Mouse (Mus musculus) layer of hippocampus, adult 2 months (tissue): Measurements from ENCODE around the gene Lrig1. TPM values are rescaled to one million over a fixed set of nuclear protein-coding genes. Genes with fewer than 3 reads are reported as not detected.

Experiments used
- DNase-seq, 2 experiments: peaks; one replicate each; pipeline ENCODE4 v3.0.0; 2022; ENCODE audit warnings: low spot score in 2 of 2
- H3K27ac ChIP-seq: fragments of 200-600 bp; 2 replicates; pipeline ENCODE4 v1.8.1; 2022
- H3K4me3 ChIP-seq: fragments of 200-600 bp; 2 replicates; pipeline ENCODE4 v1.8.1; 2022; ENCODE audit warnings: mild to moderate bottlenecking
- CTCF ChIP-seq: fragments of 200-600 bp; conservative IDR thresholded peaks from 2 replicates; pipeline ENCODE4 v1.8.1; 2022; ENCODE audit warnings: antibody characterized with exemption, mild to moderate bottlenecking, moderate library complexity
- total RNA-seq, 2 experiments: library from RNA; stranded (reverse); gene quantifications; 2 replicates each; pipeline ENCODE4 v1.2.3; 2021

Lrig1 gene
- total RNA-seq, 2 experiments from 2014 or later = 26.2 to 27.4 TPM

DNA sequence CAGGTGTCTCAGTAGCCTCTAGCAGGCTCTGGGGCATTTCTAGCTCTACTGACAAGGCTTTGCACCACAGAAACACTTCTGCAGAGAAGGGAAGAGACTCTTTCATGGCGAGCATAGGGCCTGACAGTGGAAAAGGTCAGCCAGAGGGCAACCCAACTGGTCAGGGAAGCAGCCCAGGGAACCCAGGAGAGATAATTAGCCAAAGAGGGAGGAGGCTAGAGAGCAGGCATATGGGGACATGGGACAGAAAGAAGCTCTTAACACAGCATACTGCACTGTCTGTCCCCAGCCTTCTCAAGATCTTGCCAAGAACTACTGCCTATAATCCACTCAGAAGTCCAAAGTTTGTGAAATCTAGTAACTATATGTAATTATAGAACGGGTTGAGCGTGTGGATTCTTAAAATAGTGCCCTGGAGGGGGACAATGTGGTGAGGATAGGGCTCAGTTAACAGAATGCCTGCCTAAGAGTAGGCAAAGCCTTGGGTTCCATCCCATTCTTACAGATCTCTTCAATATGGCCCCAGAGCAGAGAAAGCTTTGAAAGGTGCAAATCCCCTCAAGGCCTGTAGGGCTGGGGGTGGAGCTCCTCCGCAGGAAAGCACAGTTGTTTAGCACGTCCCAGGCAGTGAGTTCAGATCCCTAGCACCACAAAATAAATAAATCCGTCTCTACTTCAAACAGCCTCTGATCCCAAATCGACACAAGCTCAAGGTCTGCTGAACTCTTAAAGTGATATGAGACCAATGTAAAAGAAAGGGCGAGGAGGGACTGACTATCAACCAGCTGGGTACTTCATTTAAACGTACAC is 4.6 kb downstream of the Lrig1 start:
- peak; percentile 40 for TF ChIP-seq CTCF
- no peak for DNase-seq
- Histone ChIP-seq H3K27ac (0 out of 2 replicates have a peak overlapping the region, but pooled peaks have one; percentile 18), H3K4me3 (no peak overlapping the region; the same call in 1 of the 2 replicates)

DNA sequence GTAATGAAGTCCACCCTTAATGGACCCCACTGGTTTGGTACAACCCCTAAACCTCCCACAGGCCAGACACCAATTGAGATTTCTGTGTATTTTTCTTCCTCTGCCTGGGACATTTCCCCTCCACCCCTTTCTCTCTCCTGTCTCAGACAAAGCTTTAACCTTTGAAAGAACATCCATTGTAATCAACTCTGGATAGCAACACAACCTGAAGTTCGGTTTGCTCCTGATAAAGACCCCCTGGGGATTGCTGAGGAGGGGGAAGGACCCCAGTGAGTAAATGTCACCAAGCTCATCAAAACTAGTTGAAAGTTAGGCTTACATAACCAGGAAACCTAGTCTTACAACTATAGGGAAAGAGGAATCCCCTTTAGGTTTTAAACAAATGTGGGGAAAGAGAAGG is 5.5 kb downstream of the Lrig1 start:
- H3K4me3 ChIP-seq = no peak overlapping the region
- no peak for DNase-seq
- no peak overlapping the region for H3K27ac ChIP-seq
- TF ChIP-seq CTCF = no peak

DNA sequence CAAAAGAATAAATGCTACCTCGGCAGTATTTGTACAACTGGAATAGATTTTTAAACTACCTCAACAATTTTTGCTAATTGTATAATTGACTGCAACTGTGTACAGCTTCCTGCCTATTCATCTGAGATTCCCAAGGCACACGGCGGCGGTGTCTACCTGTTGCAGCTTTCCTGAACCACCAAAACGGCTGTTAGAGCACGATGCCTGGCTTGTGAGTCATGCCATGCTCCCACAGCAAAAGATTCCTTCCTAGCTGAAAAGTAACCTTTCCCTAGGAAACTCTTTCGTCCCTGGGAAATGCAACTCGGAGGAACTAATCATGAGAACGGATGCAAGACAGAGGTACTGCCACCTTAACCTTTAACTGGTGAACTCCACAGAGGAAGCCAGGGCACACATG is 6.9 kb downstream of the Lrig1 start:
- Histone ChIP-seq H3K4me3 (no peak overlapping the region), H3K27ac (no peak overlapping the region)
- DNase-seq = no peak
- TF ChIP-seq CTCF = no peak

DNA sequence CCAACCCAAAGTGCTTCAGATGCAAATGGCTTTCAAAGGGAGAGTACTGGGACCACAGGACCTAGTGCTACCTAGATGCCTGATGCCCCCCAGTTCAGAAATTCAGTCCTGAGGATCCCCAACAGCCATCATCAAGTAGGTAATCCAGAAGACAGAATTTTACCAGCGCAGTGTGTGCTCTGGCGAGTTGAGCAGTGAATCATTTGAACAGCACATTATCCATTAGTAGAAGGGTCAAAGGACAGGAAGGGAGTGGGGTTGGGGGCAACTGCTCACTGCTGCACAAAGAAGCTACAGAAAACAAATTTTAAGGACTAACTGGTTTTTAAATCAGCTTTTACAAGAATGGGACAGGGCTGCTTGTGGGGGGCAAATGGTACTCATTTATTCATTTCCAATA is 8.0 kb downstream of the Lrig1 start:
- TF ChIP-seq CTCF = no peak
- no peak overlapping the region for H3K27ac ChIP-seq
- H3K4me3 ChIP-seq = no peak overlapping the region
- DNase-seq = no peak

GRCm38 (mm10) chr6:94690247-94690646 is 9.7 kb downstream of the Lrig1 start:
- no peak for TF ChIP-seq CTCF
- Histone ChIP-seq H3K4me3 (no peak overlapping the region), H3K27ac (no peak overlapping the region)
- no peak for DNase-seq

GRCm38 (mm10) chr6:94688722-94689121 is 11.2 kb downstream of the Lrig1 start:
- no peak for TF ChIP-seq CTCF
- H3K27ac ChIP-seq = no peak overlapping the region
- no peak for DNase-seq
- no peak overlapping the region for H3K4me3 ChIP-seq

DNA sequence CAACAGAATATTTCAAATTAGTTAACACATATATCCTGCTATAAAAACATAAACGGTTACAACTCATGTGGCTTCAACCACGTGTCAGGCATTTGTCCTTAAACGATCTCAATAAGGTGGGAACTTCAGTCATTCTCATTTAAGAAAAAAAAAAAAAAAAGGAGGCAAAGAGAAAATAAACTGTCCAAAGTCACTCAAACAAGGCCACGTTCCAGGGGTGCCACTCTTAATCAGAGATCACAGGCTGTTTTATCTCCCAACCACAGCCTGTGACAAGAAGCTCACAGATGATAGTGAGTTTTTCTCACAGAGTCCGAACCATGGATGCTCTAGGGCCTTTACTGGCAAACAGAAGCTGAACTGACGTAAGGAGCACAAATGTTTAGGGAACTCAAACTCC is 13.9 kb downstream of the Lrig1 start:
- DNase-seq = no peak
- no peak overlapping the region for H3K27ac ChIP-seq
- no peak overlapping the region for H3K4me3 ChIP-seq
- no peak for TF ChIP-seq CTCF

- DNase-seq = peak; percentile 22 to 31
- TF ChIP-seq CTCF = no peak
- Histone ChIP-seq H3K27ac (no peak overlapping the region), H3K4me3 (no peak overlapping the region)
Measured at GRCm38 (mm10) chr6:94685611-94686010, 14.3 kb downstream of the Lrig1 start.

DNA sequence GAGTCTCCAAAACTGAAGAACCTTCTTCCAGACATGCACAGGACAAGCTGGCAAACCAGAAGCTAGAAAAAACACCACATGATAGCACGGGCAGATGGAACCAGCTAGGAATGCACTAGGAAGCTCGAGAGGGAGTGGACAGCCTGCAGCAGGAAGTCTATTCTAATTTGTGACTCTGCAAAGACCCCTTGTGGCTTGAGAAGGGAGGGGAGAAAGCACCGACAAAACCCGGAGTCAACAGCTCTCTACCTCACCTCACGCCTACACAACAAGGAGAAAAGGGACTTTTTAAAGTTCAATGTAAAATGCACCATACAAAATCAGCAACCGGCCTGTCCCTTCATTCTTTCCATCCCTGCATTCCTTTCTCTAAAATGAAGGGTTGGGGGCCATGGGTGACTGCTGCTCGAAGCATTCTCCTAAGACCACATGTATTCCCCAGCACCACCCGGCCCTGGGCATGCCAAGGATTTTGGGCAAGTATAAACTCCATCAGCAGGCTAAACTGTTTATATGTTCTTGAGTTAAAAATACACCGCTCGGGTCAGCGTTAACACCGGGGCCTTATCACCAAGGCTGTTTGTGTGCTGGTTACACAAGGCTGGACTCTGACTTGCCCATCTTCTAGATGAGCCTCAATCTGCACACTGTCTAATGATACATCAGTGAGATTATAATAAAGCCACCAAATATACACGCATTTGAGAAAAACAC is 15.0 kb downstream of the Lrig1 start:
- no peak; the same call in 1 of the 2 replicates for TF ChIP-seq CTCF
- Histone ChIP-seq H3K4me3 (no peak overlapping the region), H3K27ac (no peak overlapping the region)
- DNase-seq = no peak

- no peak overlapping the region for H3K4me3 ChIP-seq
- no peak for DNase-seq
- 0 out of 2 replicates have a peak, but pooled peaks have one; percentile 8 for TF ChIP-seq CTCF
- no peak overlapping the region for H3K27ac ChIP-seq
Measured at GRCm38 (mm10) chr6:94683701-94684100, 16.3 kb downstream of the Lrig1 start.

DNA sequence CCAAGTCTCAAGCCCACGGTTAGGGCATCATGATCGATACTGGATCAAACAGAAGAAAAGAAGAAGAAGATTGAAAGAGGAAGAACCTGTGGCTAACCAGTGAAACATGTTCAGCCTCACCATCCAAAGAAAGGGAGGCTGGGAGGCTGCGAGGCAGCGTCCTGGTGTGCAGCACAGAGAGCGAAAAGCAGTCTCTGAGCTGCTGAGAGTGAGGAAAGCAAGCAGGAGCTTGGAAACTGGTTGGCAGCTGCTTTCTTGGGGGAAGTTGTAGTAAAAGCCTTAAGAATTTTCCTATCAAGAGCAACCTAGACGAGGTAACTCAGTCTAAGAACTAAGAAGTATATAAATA is 17.7 kb downstream of the Lrig1 start:
- Histone ChIP-seq H3K27ac (peak overlapping the region; percentile 3; the same call in 1 of the 2 replicates), H3K4me3 (no peak overlapping the region)
- no peak for DNase-seq
- no peak for TF ChIP-seq CTCF

DNA sequence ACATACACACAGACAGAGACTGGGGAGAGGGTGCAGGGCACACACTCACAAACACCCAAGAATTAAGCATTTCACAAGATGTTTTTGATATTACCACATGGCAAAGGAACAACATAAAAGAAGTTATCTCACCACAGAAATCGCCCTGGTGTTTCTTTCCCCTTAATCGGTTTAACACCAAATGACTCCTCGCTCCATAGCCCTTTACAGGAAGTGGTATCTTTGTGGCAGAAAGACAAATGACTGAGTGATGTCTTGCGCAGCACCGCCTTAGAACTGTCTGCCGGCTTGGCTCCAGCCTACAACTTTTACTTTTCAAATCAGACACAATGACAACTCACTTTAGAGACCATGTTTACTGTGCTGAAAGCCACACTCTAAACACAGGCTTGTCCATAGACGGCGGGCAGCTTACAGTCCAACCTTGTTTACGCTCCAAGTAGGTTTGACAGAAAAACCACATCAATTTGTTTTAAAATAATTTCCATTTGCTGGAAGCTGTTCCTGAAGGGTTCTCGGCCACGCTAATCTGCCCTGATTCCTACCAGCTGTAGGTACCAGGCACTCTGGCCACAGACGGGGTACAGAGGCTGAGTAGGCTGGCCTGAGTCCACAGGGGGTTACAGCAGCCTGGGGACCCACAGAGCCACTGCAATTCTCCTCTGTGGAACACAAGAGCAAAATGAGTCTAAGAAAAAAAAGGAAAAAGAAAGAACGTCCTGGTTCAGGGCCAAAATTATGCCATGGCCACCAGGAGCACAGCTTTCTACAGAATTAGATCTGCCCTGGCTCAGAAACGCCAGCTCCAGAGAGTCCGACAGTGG is 18.3 kb downstream of the Lrig1 start:
- no peak for DNase-seq
- H3K4me3 ChIP-seq = no peak overlapping the region
- no peak for TF ChIP-seq CTCF
- peak overlapping the region; percentile 3; the same call in 1 of the 2 replicates for H3K27ac ChIP-seq
